Mouse (Mus musculus): ENCODE data around the gene Zfp950. TPM values are rescaled to one million over a fixed set of nuclear protein-coding genes. Genes with fewer than 3 reads are reported as not detected.

The Zfp950 gene
- total RNA-seq, 1 experiment from 2014 or later, result 57.2 TPM

Other genes starting within 250 kb of the Zfp950 start
- gene Gm7102, start 35.5 kb upstream of the Zfp950 start, total RNA-seq (2017), result 0.31 and 0.94 TPM in 2 replicates
- gene Gm6020, start 43.0 kb upstream of the Zfp950 start, total RNA-seq (2017), result not detected in 2 replicates
- 19.8 and 28.6 TPM in 2 replicates for gene Csf2ra, start 87.6 kb upstream of the Zfp950 start, total RNA-seq (2017)
- not detected in 2 replicates for gene Gm21060, start 156.2 kb upstream of the Zfp950 start, total RNA-seq (2017)